ENCODE assay signal across 16 mouse cellular contexts in the genomic region with DNA sequence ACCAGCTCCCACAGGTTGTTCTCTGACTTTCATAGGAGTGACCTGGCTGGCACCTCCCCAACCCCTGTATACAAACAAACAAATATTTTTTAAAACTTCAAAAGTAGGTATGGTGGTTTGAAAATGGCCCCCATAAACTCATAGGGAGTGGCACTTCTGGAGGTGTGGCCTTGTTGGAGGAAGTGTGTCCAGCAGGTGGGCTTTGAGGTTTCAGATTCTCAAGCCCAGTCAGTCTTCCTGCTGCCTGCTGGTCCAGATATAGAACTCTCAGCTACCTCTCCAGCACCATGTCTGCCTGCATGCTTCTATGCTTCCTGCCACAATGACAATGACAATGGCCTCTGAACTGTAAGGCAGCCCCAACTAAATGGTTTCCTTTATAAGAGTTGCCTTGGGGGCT.
"Had no signal": no experiment of that assay in that cellular context is flagged by ENCODE, and none has a peak within 500 bp of the region (broad histone marks: within the 10 kb centered on the region; RNA-seq: fewer than 3 reads in every experiment).

No protein-coding gene starts in this region.

- H3K4me1 ChIP-seq: neural tube, embryonic 13.5 days; neural tube, embryonic 15.5 days had no signal

- DNase-seq: retina, postnatal 1 day; right cerebral cortex, adult 18-20 months; right cerebral cortex, postnatal 14 days; right cerebral cortex, postnatal 25 days; right cerebral cortex, postnatal 4 days; spleen, adult 18-20 months; thymus, adult 18-20 months; thymus, adult 2 months; thymus, postnatal 14 days; thymus, postnatal 25 days; thymus, postnatal 36 days; thymus, postnatal 4 days had no signal

- H3K4me3 ChIP-seq: neural tube, embryonic 13.5 days; neural tube, embryonic 15.5 days; stomach, embryonic 15.5 days had no signal

- H3K9ac ChIP-seq: neural tube, embryonic 13.5 days; neural tube, embryonic 15.5 days; stomach, embryonic 15.5 days had no signal

- H3K4me2 ChIP-seq: neural tube, embryonic 13.5 days; neural tube, embryonic 15.5 days; stomach, embryonic 15.5 days had no signal

- H3K36me3 ChIP-seq: neural tube, embryonic 13.5 days; neural tube, embryonic 15.5 days; stomach, embryonic 15.5 days had no signal

- H3K27me3 ChIP-seq: neural tube, embryonic 13.5 days; neural tube, embryonic 15.5 days; stomach, embryonic 15.5 days had no signal

- H3K9me3 ChIP-seq: neural tube, embryonic 13.5 days; neural tube, embryonic 15.5 days; stomach, embryonic 15.5 days had no signal

- H3K27ac ChIP-seq: neural tube, embryonic 13.5 days; neural tube, embryonic 15.5 days; stomach, embryonic 15.5 days; stomach, postnatal 0 days had no signal
